Mouse (Mus musculus) Patski (cell line): Measurements from ENCODE around the gene Tet3. TPM values are rescaled to one million over a fixed set of nuclear protein-coding genes. Genes with fewer than 3 reads are reported as not detected.
A peak's percentile ranks its signal among the peaks of the same experiment; 100 is the strongest.

Experiments
- ATAC-seq: fragments of 100-300 bp; one replicate; pipeline ENCODE4 v1.8.0; 2021
- CTCF ChIA-PET: fragments of 350-600 bp; sonication (Branson Sonifier 250); formaldehyde crosslinking; loops from one replicate; lab custom pipeline; 2022; ENCODE audit warnings: inconsistent platforms; lab: Charles Lee
- POLR2A ChIA-PET: fragments of 350-600 bp; sonication (Branson Sonifier 250); formaldehyde crosslinking; loops from one replicate; lab custom pipeline; 2022; ENCODE audit warnings: antibody characterized with exemption, inconsistent platforms; lab: Charles Lee
- DNase-seq: peaks from one replicate; pipeline ENCODE4 v3.0.0-alpha.2; 2011; ENCODE audit warnings: low read depth, low spot score
- H3K27me3 ChIP-seq: fragments of 371-371 bp; one replicate; pipeline ENCODE4 v1.5.1; 2021
- CTCF ChIP-seq: fragments of 100-300 bp; IDR thresholded peaks from one replicate; pipeline ENCODE4 v1.5.1; 2021
- in situ Hi-C: fragments of 300-500 bp; cut with MboI; formaldehyde crosslinking; loops from 3 replicates; pipeline ENCODE4 v1.11.1; 2018; ENCODE audit warnings: low pct_unique_long_range_greater_than_20kb, mixed read lengths
- polyA plus RNA-seq: library from polyadenylated mRNA; unstranded; gene quantifications from one replicate; pipeline ENCODE4 v1.2.3, GENCODE M21; 2021

Tet3 gene
- polyA plus RNA-seq, 1 experiment from 2014 or later: 10.5 TPM

- ATAC-seq (peak; percentile 80), DNase-seq (no peak)
- ChIA-PET POLR2A (interaction anchor here (0.6 to 1.3 kb wide), 4 partner anchors 15 to 1948 kb away, joined by 3 to 5 read pairs (median 4); no protein-coding TSS in a partner anchor), CTCF (interaction anchor here (1.2 to 1.6 kb wide), 2 partner anchors 13 to 68 kb away, joined by 3 to 4 read pairs; no protein-coding TSS in a partner anchor)
- in situ Hi-C loops: no loop called here
- no peak for TF ChIP-seq CTCF
- H3K27me3 ChIP-seq: no peaks in the 10 kb centered on the region
Observed at GRCm38 (mm10) chr6:83441259-83442061, 17.4 kb downstream of the Tet3 start.

- TF ChIP-seq CTCF: no peak
- in situ Hi-C loops: no loop called here
- POLR2A ChIA-PET: interaction anchor here (1.0 to 1.3 kb wide), 2 partner anchors 14 to 132 kb away, joined by 3 to 4 read pairs; partner anchors contain the start of gene Stambp
Observed at GRCm38 (mm10) chr6:83440510-83441258, 18.2 kb downstream of the Tet3 start.

GRCm38 (mm10) chr6:83440197-83440509 lies 18.7 kb downstream of the Tet3 start:
- DNase-seq: no peak
- in situ Hi-C loops: no loop called here
- ChIA-PET POLR2A (interaction anchor here (1.0 to 1.3 kb wide), 2 partner anchors 14 to 132 kb away, joined by 3 to 4 read pairs; partner anchors contain the start of gene Stambp), CTCF (no interaction called here)
- H3K27me3 ChIP-seq: no peaks in the 10 kb centered on the region
- no peak for TF ChIP-seq CTCF
- ATAC-seq: no peak

More at GRCm38 (mm10) chr6:83440510-83441258, 18.2 kb downstream of the Tet3 start:
- ATAC-seq: no peak
- no peak for DNase-seq
- H3K27me3 ChIP-seq: no peaks in the 10 kb centered on the region
- CTCF ChIA-PET: interaction anchor here (1.2 kb wide), 1 partner anchor 12 kb away, joined by 3 read pairs; no protein-coding TSS in a partner anchor

GRCm38 (mm10) chr6:83439781-83440180 lies 19.1 kb downstream of the Tet3 start:
- no peak for TF ChIP-seq CTCF
- no peak for DNase-seq
- in situ Hi-C loops: no loop called here
- ChIA-PET POLR2A (interaction anchor here (0.7 to 1.3 kb wide), 4 partner anchors 16 to 133 kb away, joined by 3 to 4 read pairs (median 4); partner anchors contain the start of genes Dguok and Stambp), CTCF (interaction anchor here (0.8 to 1.7 kb wide), 3 partner anchors 10 to 61 kb away, joined by 3 to 4 read pairs (median 4); no protein-coding TSS in a partner anchor)
- H3K27me3 ChIP-seq: no peaks in the 10 kb centered on the region
- no peak for ATAC-seq

GRCm38 (mm10) chr6:83439119-83439767 lies 19.6 kb downstream of the Tet3 start:
- no peak for TF ChIP-seq CTCF
- no peaks in the 10 kb centered on the region for H3K27me3 ChIP-seq
- ChIA-PET CTCF (interaction anchor here (0.8 to 1.7 kb wide), 3 partner anchors 9 to 62 kb away, joined by 3 to 4 read pairs (median 4); no protein-coding TSS in a partner anchor), POLR2A (interaction anchor here (0.6 to 1.5 kb wide), 6 partner anchors 17 to 1423 kb away, joined by 3 to 6 read pairs (median 4); partner anchors contain the start of genes Dguok and Stambp)
- ATAC-seq (no peak), DNase-seq (no peak)
- in situ Hi-C loops: no loop called here

GRCm38 (mm10) chr6:83438584-83438983 lies 20.3 kb downstream of the Tet3 start:
- ATAC-seq (no peak), DNase-seq (no peak)
- no peak for TF ChIP-seq CTCF
- ChIA-PET POLR2A (interaction anchor here (0.6 to 1.5 kb wide), 3 partner anchors 17 to 1423 kb away, joined by 4 to 6 read pairs (median 4); no protein-coding TSS in a partner anchor), CTCF (interaction anchor here (1.3 to 1.7 kb wide), 2 partner anchors 9 to 63 kb away, joined by 4 read pairs; no protein-coding TSS in a partner anchor)
- H3K27me3 ChIP-seq: no peaks in the 10 kb centered on the region
- in situ Hi-C loops: no loop called here

GRCm38 (mm10) chr6:83437802-83438201 lies 21.1 kb downstream of the Tet3 start:
- no peak for ATAC-seq
- ChIA-PET POLR2A (interaction anchor here (0.7 to 1.5 kb wide), 2 partner anchors 10 to 24 kb away, joined by 3 to 4 read pairs; no protein-coding TSS in a partner anchor), CTCF (interaction anchor here (1.3 kb wide), 1 partner anchor 80 kb away, joined by 3 read pairs; no protein-coding TSS in a partner anchor)
- H3K27me3 ChIP-seq: no peaks in the 10 kb centered on the region
- in situ Hi-C loops: no loop called here
- no peak for TF ChIP-seq CTCF
- no peak for DNase-seq

GRCm38 (mm10) chr6:83437225-83437624 lies 21.7 kb downstream of the Tet3 start:
- ChIA-PET CTCF (interaction anchor here (1.0 to 1.3 kb wide), 2 partner anchors 9 to 80 kb away, joined by 3 read pairs; no protein-coding TSS in a partner anchor), POLR2A (interaction anchor here (0.7 kb wide), 1 partner anchor 9 kb away, joined by 3 read pairs; no protein-coding TSS in a partner anchor)
- no peak for ATAC-seq
- no peak for TF ChIP-seq CTCF
- in situ Hi-C loops: no loop called here
- DNase-seq: no peak
- no peaks in the 10 kb centered on the region for H3K27me3 ChIP-seq

- TF ChIP-seq CTCF: no peak
- no peak for DNase-seq
- in situ Hi-C loops: no loop called here
- ChIA-PET POLR2A (no interaction called here), CTCF (interaction anchor here (1.0 to 2.2 kb wide), 3 partner anchors 8 to 79 kb away, joined by 3 to 5 read pairs (median 3); no protein-coding TSS in a partner anchor)
- no peak for ATAC-seq
- no peaks in the 10 kb centered on the region for H3K27me3 ChIP-seq
Observed at GRCm38 (mm10) chr6:83436547-83436946, 22.3 kb downstream of the Tet3 start.
